23 mouse cellular contexts compared by ENCODE assay signal in the genomic region with DNA sequence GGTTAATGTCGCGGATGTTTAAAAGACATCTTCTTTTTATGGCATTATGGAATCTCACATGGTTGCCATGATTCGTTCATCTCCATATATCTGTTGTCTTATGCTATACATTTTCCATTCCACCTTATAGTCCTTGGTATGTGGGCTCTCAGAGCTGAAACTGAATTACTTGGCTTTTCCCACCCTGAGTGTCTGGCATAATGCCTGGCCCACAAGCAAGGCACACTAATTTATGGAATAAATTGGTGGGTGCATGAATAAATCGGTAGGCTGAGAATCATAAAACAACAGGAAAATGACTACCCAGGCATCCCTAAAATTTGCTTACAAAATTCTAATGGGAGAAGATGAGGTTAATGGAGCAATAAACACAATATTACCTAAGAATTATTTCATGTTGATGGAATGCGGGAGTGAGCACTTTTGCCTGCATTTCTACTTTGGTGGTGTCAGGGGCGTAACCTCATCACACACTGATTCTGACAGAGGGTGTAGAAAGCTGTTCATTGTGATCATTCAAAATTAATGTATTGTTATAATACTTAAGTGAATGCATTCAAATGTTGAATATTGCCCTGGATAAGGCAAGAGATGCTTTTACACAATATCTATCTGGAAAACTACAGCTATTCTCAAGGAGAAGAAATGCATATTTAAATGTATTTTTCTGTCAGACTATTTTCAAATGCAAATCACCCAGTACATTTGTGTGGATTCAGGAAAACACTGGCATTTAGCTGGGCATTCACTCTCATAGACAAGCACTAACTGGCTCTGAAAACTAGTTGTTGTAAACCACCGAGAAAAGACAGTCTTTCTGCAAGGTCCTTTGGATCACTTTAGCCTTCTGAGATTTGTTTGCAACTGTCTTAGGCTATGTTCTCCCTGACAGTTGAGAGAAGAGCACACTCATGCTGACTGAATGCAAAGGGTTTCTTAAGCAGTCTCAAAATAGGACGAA.
DNase-seq lines count a peak whose midpoint lies in the region; ATAC-seq and TF ChIP-seq lines count a peak whose summit lies in the region.
"Had no signal": no experiment of that assay in that cellular context is flagged by ENCODE, and none has a peak within 500 bp of the region (broad histone marks: within the 10 kb centered on the region; RNA-seq: fewer than 3 reads in every experiment).

No protein-coding gene starts in this region.

- H3K4me2 ChIP-seq in forebrain, embryonic 13.5 days: no peak overlapping the region
- H3K4me2 ChIP-seq in forebrain, embryonic 12.5 days: no peak overlapping the region
- H3K4me2 ChIP-seq in midbrain, embryonic 14.5 days (ENCODE audit: low read length): no peak overlapping the region
- H3K4me2 ChIP-seq in midbrain, embryonic 15.5 days: no peak overlapping the region
- H3K4me2 ChIP-seq: embryonic facial prominence, embryonic 12.5 days; embryonic facial prominence, embryonic 15.5 days; heart, embryonic 13.5 days; hindbrain, embryonic 14.5 days had no signal

- no peaks in the 10 kb centered on the region for H3K36me3 ChIP-seq in forebrain, embryonic 13.5 days (ENCODE audit: poor library complexity, severe bottlenecking)
- no peaks in the 10 kb centered on the region for H3K36me3 ChIP-seq in forebrain, embryonic 12.5 days (replicated peaks)
- no peaks in the 10 kb centered on the region for H3K36me3 ChIP-seq in midbrain, embryonic 14.5 days (ENCODE audit: control insufficient read depth, insufficient read depth, low read length)
- no peaks in the 10 kb centered on the region for H3K36me3 ChIP-seq in midbrain, embryonic 15.5 days (replicated peaks)
- H3K36me3 ChIP-seq: embryonic facial prominence, embryonic 12.5 days; embryonic facial prominence, embryonic 15.5 days; heart, embryonic 13.5 days had no signal

- intact Hi-C loops in gastrocnemius, adult 2 months (cut with DNase I): no loop called here
- intact Hi-C loops in gastrocnemius, postnatal 14 days (cut with DNase I; ENCODE audit: low total_unique reads): no loop called here

- no peaks in the 10 kb centered on the region for H3K9me3 ChIP-seq in forebrain, embryonic 13.5 days (replicated peaks)
- no peaks in the 10 kb centered on the region for H3K9me3 ChIP-seq in forebrain, embryonic 12.5 days
- H3K9me3 ChIP-seq in midbrain, embryonic 14.5 days (ENCODE audit: control insufficient read depth, low read length): no peaks in the 10 kb centered on the region
- no peaks in the 10 kb centered on the region for H3K9me3 ChIP-seq in midbrain, embryonic 15.5 days
- H3K9me3 ChIP-seq: embryonic facial prominence, embryonic 12.5 days; embryonic facial prominence, embryonic 15.5 days; heart, embryonic 13.5 days had no signal

- peak; percentile 86 for ATAC-seq in forebrain, embryonic 13.5 days
- ATAC-seq in forebrain, embryonic 12.5 days (ENCODE audit: low FRiP score): no peak
- ATAC-seq in midbrain, embryonic 14.5 days (ENCODE audit: low FRiP score, low TSS enrichment): peak; percentile 53; the same call in 1 of the 2 replicates
- no peak for ATAC-seq in midbrain, embryonic 15.5 days (replicated peaks)
- ATAC-seq: activated CD4-positive, CD25-positive, alpha-beta regulatory T cell, adult 4 months; intestine, postnatal 0 days had no signal

- TF ChIP-seq CTCF in gastrocnemius, adult 2 months (IDR thresholded peaks at IDR 0.05): no peak

- DNase-seq in gastrocnemius, adult 2 months: no peak
- no peak for DNase-seq in gastrocnemius, postnatal 14 days
- DNase-seq in midbrain, embryonic 14.5 days: peak; percentile 34
- no peak for DNase-seq in embryo, embryonic 11 days
- no peak for DNase-seq in layer of hippocampus, adult 18-20 months (ENCODE audit: low spot score in 2 of 2)
- DNase-seq: adrenal gland, adult 8-10 months; adrenal gland, postnatal 25 days; cerebellum, adult 18-20 months; cerebellum, adult 9-10 months; cerebellum, postnatal 14 days; gastrocnemius, postnatal 25 days; heart, adult 18-20 months; heart, postnatal 14 days; heart, postnatal 4 days had no signal

- no peaks in the 10 kb centered on the region for H3K27me3 ChIP-seq in forebrain, embryonic 13.5 days
- H3K27me3 ChIP-seq in forebrain, embryonic 12.5 days: no peaks in the 10 kb centered on the region
- H3K27me3 ChIP-seq in midbrain, embryonic 14.5 days (ENCODE audit: control insufficient read depth, insufficient read depth, low read length): no peaks in the 10 kb centered on the region
- no peaks in the 10 kb centered on the region for H3K27me3 ChIP-seq in midbrain, embryonic 15.5 days (replicated peaks)
- H3K27me3 ChIP-seq: embryonic facial prominence, embryonic 12.5 days; embryonic facial prominence, embryonic 15.5 days; heart, embryonic 13.5 days had no signal

- peaks cover 9% of the 10 kb centered on the region for H3K4me1 ChIP-seq in forebrain, embryonic 13.5 days
- peaks cover 2% of the 10 kb centered on the region; the same call in 1 of the 2 replicates for H3K4me1 ChIP-seq in forebrain, embryonic 12.5 days
- H3K4me1 ChIP-seq in midbrain, embryonic 14.5 days (ENCODE audit: control insufficient read depth, insufficient read depth, low read length): 0 out of 2 replicates have a peak, but pooled peaks cover 9% of the 10 kb centered on the region
- H3K4me1 ChIP-seq in midbrain, embryonic 15.5 days: no peaks in the 10 kb centered on the region
- H3K4me1 ChIP-seq: embryonic facial prominence, embryonic 12.5 days; embryonic facial prominence, embryonic 15.5 days; heart, embryonic 13.5 days had no signal

- no peak overlapping the region for H3K27ac ChIP-seq in forebrain, embryonic 13.5 days
- H3K27ac ChIP-seq in forebrain, embryonic 12.5 days: no peak overlapping the region
- 0 out of 2 replicates have a peak overlapping the region, but pooled peaks have one; percentile 4 for H3K27ac ChIP-seq in gastrocnemius, adult 2 months
- no peak overlapping the region for H3K27ac ChIP-seq in midbrain, embryonic 14.5 days (replicated peaks; ENCODE audit: low read depth, low read length)
- no peak overlapping the region for H3K27ac ChIP-seq in midbrain, embryonic 15.5 days
- H3K27ac ChIP-seq: embryonic facial prominence, embryonic 12.5 days; embryonic facial prominence, embryonic 15.5 days; heart, embryonic 13.5 days; hindbrain, embryonic 14.5 days had no signal

- H3K4me3 ChIP-seq in forebrain, embryonic 13.5 days: no peak overlapping the region
- H3K4me3 ChIP-seq in forebrain, embryonic 12.5 days (replicated peaks): no peak overlapping the region
- no peak overlapping the region for H3K4me3 ChIP-seq in gastrocnemius, adult 2 months
- H3K4me3 ChIP-seq in midbrain, embryonic 14.5 days (replicated peaks; ENCODE audit: low read depth, low read length): no peak overlapping the region
- H3K4me3 ChIP-seq in midbrain, embryonic 15.5 days: no peak overlapping the region
- H3K4me3 ChIP-seq: embryonic facial prominence, embryonic 12.5 days; embryonic facial prominence, embryonic 15.5 days; heart, embryonic 13.5 days had no signal

- 69% methylated on average over 8 of the region's 8 CpGs for WGBS in forebrain, embryonic 13.5 days
- 76% methylated on average over 8 of the region's 8 CpGs for WGBS in forebrain, embryonic 12.5 days
- WGBS in midbrain, embryonic 14.5 days: 68% methylated on average over 8 of the region's 8 CpGs
- 69% methylated on average over 8 of the region's 8 CpGs for WGBS in midbrain, embryonic 15.5 days

- H3K9ac ChIP-seq in forebrain, embryonic 13.5 days: no peak overlapping the region
- H3K9ac ChIP-seq in forebrain, embryonic 12.5 days: no peak overlapping the region
- H3K9ac ChIP-seq in midbrain, embryonic 14.5 days (replicated peaks; ENCODE audit: low read length): no peak overlapping the region
- no peak overlapping the region for H3K9ac ChIP-seq in midbrain, embryonic 15.5 days
- H3K9ac ChIP-seq: embryonic facial prominence, embryonic 12.5 days; embryonic facial prominence, embryonic 15.5 days; heart, embryonic 13.5 days; hindbrain, embryonic 14.5 days had no signal

Comparison
In these comparisons a context has a peak if more than half of its experiments do, and no peak if none do; other contexts are left out.
1. ATAC-seq: peak in forebrain, embryonic 13.5 days (single experiment) and midbrain, embryonic 14.5 days (single experiment); none in forebrain, embryonic 12.5 days (single experiment) and midbrain, embryonic 15.5 days (single experiment).